Mouse (Mus musculus): ENCODE measurements around the gene Stbd1. TPM values are rescaled to one million over a fixed set of nuclear protein-coding genes. Genes with fewer than 3 reads are reported as not detected.

Gene Stbd1
- polyA plus RNA-seq, 1 experiment from 2014 or later = 116 TPM

GRCm38 (mm10) chr5:92604452-92605247, 1.8 kb downstream of the Stbd1 start:
- peak overlapping the region; percentile 76 for H3K4me3 ChIP-seq (ENCODE audit: low read depth, low read length)
- H3K9ac ChIP-seq = peak overlapping the region; percentile 85; the same call in 1 of the 2 replicates
- H3K9me3 ChIP-seq (ENCODE audit: low read depth, low read length) = no peaks in the 10 kb centered on the region
- ATAC-seq (ENCODE audit: insufficient read depth) = peak; percentile 62
- H3K27me3 ChIP-seq (ENCODE audit: insufficient read depth, low read length) = no peaks in the 10 kb centered on the region
- H3K27ac ChIP-seq (ENCODE audit: low read depth) = peak overlapping the region; percentile 69
- WGBS = 23% methylated on average over 10 of the region's 10 CpGs
- H3K4me1 ChIP-seq (ENCODE audit: insufficient read depth) = peaks cover 11% of the 10 kb centered on the region
- no peak for TF ChIP-seq CTCF (IDR thresholded peaks at IDR 0.05; ENCODE audit: low read depth)
- peak overlapping the region; percentile 69 for H3K4me2 ChIP-seq
- peaks cover 20% of the 10 kb centered on the region for H3K36me3 ChIP-seq (ENCODE audit: insufficient read depth)
- peak; percentile 92 for DNase-seq

DNA sequence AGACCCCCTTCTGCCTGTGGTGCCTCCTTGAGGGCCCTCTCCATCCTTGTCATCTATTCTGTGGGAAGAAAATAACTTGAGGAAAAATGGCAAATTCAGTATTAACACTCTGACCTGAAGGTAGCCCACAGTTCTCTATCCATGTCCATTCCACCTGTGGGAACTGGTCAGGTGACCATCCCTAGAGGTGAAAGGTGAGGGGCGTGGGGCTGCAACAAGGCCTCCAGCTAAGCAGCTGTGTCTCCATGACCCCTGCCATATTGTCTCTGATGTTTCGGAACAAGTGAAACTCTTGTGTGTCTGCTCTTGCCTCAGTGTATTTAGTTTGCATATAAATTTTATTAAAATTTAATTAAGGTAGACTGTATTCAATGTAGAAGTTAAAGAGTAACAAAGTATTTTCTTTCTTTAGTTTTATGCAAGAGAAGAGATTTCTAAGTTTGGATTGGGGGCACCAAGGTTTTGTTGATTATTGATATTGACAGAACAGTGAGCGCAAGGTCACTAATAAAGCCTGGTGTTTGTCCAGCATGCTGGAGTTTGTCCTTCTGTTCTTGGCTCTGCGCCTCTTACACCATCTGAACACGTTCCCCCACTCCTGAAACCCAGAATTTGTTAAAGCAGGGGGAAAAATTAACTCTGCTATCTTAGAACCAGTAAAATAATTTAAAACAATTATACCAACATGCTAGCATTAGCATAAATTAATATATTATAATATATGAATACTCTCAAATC, 4.8 kb downstream of the Stbd1 start:
- TF ChIP-seq CTCF (IDR thresholded peaks at IDR 0.05; ENCODE audit: low read depth) = no peak
- DNase-seq (no peak), ATAC-seq (ENCODE audit: insufficient read depth) (no peak)
- Histone ChIP-seq H3K4me3 (ENCODE audit: low read depth, low read length) (no peak overlapping the region), H3K4me2 (no peak overlapping the region), H3K36me3 (ENCODE audit: insufficient read depth) (peaks cover 20% of the 10 kb centered on the region), H3K9ac (no peak overlapping the region), H3K27me3 (ENCODE audit: insufficient read depth, low read length) (no peaks in the 10 kb centered on the region), H3K27ac (ENCODE audit: low read depth) (no peak overlapping the region), H3K9me3 (ENCODE audit: low read depth, low read length) (no peaks in the 10 kb centered on the region), H3K4me1 (ENCODE audit: insufficient read depth) (peaks cover 11% of the 10 kb centered on the region)
- 80% methylated on average over 5 of the region's 5 CpGs for WGBS

DNA sequence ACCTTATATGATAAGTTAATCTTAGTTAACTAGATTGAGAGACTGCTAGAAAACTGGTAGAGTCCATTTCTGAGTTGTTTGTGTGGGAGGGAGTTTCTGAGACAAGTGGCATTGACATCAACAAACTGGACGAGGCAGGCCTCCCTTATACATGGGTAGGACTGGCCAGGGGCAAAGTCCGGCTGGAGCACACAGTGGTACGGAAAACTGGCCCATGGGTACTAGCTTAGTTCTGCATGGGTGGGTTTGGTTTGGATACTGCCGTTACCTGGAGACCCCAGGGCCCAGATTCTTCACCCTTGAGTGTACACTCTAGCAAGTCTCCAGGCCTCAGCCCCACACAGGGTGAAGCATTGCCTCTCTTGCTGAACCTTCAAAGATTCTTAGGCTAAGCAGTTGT, 9.9 kb downstream of the Stbd1 start:
- H3K4me3 ChIP-seq (ENCODE audit: low read depth, low read length) = no peak overlapping the region
- no peak for TF ChIP-seq CTCF (IDR thresholded peaks at IDR 0.05; ENCODE audit: low read depth)
- no peaks in the 10 kb centered on the region for H3K36me3 ChIP-seq (ENCODE audit: insufficient read depth)
- no peak overlapping the region for H3K27ac ChIP-seq (ENCODE audit: low read depth)
- no peaks in the 10 kb centered on the region for H3K9me3 ChIP-seq (ENCODE audit: low read depth, low read length)
- no peak overlapping the region for H3K9ac ChIP-seq
- 88% methylated on average over 4 of the region's 4 CpGs for WGBS
- ATAC-seq (ENCODE audit: insufficient read depth) (no peak), DNase-seq (no peak)
- no peaks in the 10 kb centered on the region for H3K4me1 ChIP-seq (ENCODE audit: insufficient read depth)
- H3K4me2 ChIP-seq = no peak overlapping the region
- H3K27me3 ChIP-seq (ENCODE audit: insufficient read depth, low read length) = no peaks in the 10 kb centered on the region

DNA sequence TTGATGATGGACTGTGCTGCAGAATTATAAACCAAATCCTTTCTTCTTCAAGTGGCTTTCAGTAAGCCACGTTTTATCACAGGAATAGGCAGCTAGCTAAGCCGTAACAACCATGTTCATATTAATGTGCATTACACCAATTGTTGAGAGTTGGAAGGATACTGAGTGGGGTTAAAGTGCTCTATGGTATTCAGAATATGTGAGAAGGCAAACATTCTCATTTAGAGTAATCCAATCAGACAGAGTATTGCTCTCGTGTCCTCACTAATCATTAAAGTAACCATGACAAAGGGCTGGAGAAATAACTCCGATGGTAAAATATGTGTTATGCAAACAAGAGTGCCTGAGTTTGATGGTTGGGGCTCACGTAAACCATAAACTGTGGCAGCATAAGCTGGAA, 19.0 kb downstream of the Stbd1 start:
- H3K4me1 ChIP-seq (ENCODE audit: insufficient read depth) = no peaks in the 10 kb centered on the region
- H3K27ac ChIP-seq (ENCODE audit: low read depth) = peak overlapping the region; percentile 8; the same call in 1 of the 2 replicates
- no peaks in the 10 kb centered on the region for H3K36me3 ChIP-seq (ENCODE audit: insufficient read depth)
- no peak overlapping the region for H3K4me3 ChIP-seq (ENCODE audit: low read depth, low read length)
- no peaks in the 10 kb centered on the region for H3K9me3 ChIP-seq (ENCODE audit: low read depth, low read length)
- no peak for TF ChIP-seq CTCF (IDR thresholded peaks at IDR 0.05; ENCODE audit: low read depth)
- no peaks in the 10 kb centered on the region for H3K27me3 ChIP-seq (ENCODE audit: insufficient read depth, low read length)
- DNase-seq = peak; percentile 20
- WGBS = 47% methylated on average over 5 of the region's 5 CpGs
- peak; percentile 56; the same call in 1 of the 2 replicates for ATAC-seq (ENCODE audit: insufficient read depth)
- H3K9ac ChIP-seq = no peak overlapping the region
- H3K4me2 ChIP-seq = no peak overlapping the region

DNA sequence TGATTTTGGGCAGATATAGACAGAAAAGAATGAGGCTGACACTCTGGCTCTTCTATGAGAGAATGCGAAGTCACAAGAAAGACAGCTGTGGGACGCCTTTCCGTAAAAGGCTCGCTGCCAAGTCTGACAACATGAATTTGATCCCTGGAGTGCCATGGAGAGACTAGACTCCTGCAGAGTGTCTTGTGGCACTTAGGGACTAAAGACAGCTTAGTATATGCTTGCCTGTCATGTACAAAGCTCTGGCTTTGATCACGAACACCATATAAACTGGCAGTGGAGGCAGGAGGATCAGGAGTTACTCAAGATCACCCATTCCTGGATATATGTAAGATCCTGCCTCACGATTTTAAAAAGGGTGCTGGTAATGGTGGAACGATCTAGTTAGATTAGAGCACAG, 25.1 kb downstream of the Stbd1 start:
- ATAC-seq (ENCODE audit: insufficient read depth) (peak; percentile 99), DNase-seq (peak; percentile 97)
- peak overlapping the region; percentile 75 for H3K27ac ChIP-seq (ENCODE audit: low read depth)

DNA sequence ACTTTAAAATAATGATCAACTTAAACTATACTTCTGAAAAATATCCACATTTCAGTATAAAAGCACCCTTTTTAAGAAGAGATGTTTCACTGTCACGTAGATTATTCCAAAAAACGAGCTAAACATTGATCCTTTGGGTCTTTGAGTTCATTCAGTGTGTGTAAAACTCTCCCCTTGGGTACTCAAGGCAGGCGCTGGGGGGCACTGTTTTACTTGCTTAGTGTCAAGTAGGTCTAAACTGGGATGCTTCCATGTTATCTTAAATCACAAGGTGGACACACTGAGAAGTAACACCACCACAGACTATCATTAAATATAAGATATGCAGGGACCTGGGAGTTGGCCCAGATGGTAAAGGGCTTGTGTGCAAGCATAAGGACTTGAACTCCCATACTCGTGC, 30.7 kb downstream of the Stbd1 start:
- Histone ChIP-seq H3K27ac (ENCODE audit: low read depth) (no peak overlapping the region), H3K4me3 (ENCODE audit: low read depth, low read length) (no peak overlapping the region), H3K36me3 (ENCODE audit: insufficient read depth) (no peaks in the 10 kb centered on the region), H3K27me3 (ENCODE audit: insufficient read depth, low read length) (no peaks in the 10 kb centered on the region), H3K4me2 (no peak overlapping the region), H3K9ac (no peak overlapping the region), H3K9me3 (ENCODE audit: low read depth, low read length) (no peaks in the 10 kb centered on the region), H3K4me1 (ENCODE audit: insufficient read depth) (0 out of 2 replicates have a peak, but pooled peaks cover 3% of the 10 kb centered on the region)
- TF ChIP-seq CTCF (IDR thresholded peaks at IDR 0.05; ENCODE audit: low read depth) = peak; percentile 12; the same call in 1 of the 2 replicates
- 55% methylated on average over 4 of the region's 4 CpGs for WGBS
- no peak for ATAC-seq (ENCODE audit: insufficient read depth)
- DNase-seq = peak; percentile 15

More for the DNA sequence above, 25.1 kb downstream of the Stbd1 start:
- no peak overlapping the region for H3K9ac ChIP-seq
- H3K9me3 ChIP-seq (ENCODE audit: low read depth, low read length) = no peaks in the 10 kb centered on the region
- no peak overlapping the region for H3K4me2 ChIP-seq
- no peaks in the 10 kb centered on the region for H3K27me3 ChIP-seq (ENCODE audit: insufficient read depth, low read length)
- TF ChIP-seq CTCF (IDR thresholded peaks at IDR 0.05; ENCODE audit: low read depth) = no peak
- no peaks in the 10 kb centered on the region for H3K36me3 ChIP-seq (ENCODE audit: insufficient read depth)
- H3K4me3 ChIP-seq (ENCODE audit: low read depth, low read length) = no peak overlapping the region
- 0 out of 2 replicates have a peak, but pooled peaks cover 3% of the 10 kb centered on the region for H3K4me1 ChIP-seq (ENCODE audit: insufficient read depth)
- WGBS = 30% methylated on average over 7 of the region's 7 CpGs

DNA sequence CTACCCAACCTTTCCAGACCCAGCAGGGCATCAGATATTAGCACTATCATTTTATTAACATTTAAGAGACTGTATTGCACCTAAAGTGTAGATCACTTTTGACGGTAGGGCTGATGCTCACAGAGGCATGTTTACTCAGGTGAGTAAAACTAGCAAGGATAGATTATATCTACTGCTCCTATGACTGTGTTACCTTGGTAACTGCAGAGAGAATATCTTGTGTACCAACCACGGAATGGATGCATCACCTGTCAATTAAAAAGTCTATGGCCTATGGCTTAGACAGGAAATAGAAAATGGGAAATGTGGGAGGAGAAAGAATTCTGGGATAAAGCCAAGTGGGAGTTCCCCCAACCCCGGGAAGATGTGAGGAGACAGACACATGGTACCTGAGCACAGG, 32.1 kb downstream of the Stbd1 start:
- Histone ChIP-seq H3K4me3 (ENCODE audit: low read depth, low read length) (no peak overlapping the region), H3K27me3 (ENCODE audit: insufficient read depth, low read length) (no peaks in the 10 kb centered on the region), H3K9me3 (ENCODE audit: low read depth, low read length) (no peaks in the 10 kb centered on the region), H3K9ac (no peak overlapping the region), H3K27ac (ENCODE audit: low read depth) (no peak overlapping the region), H3K4me1 (ENCODE audit: insufficient read depth) (no peaks in the 10 kb centered on the region), H3K36me3 (ENCODE audit: insufficient read depth) (no peaks in the 10 kb centered on the region), H3K4me2 (no peak overlapping the region)
- ATAC-seq (ENCODE audit: insufficient read depth) (no peak), DNase-seq (no peak)
- WGBS = 58% methylated on average over 3 of the region's 3 CpGs
- no peak for TF ChIP-seq CTCF (IDR thresholded peaks at IDR 0.05; ENCODE audit: low read depth)

Data from lung, embryonic 14.5 days (tissue).